Comparison of ENCODE assay signal across 7 mouse cellular contexts in the genomic region with DNA sequence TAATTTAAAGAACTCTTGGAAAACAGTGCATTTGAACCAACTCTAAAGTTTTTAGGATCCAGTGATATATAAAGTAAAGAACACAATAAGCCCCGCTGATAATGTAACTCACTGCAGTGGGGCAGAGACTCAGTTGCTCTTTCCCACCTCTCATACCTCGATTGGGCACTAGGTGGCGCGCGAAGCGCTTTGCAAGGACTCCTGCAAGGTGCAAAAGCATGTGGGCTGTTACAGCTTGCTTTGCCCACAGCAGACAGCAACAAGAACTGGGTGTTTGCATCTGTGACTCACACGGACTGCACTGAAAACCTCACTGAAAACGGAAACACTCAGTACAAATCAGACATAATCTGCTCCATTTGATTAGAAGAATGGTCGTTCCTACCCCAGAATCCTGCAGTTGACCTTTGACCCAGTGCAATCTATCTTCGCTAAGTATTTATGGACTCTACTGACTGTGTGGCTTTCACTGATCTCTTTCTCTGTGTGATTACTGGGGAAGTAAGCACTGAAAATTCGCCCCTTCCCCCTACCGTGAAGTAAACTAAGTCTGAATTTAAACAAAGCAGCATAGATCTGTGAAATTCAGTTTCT.
A peak's percentile ranks its signal among the peaks of the same experiment; 100 is the strongest.
DNase-seq lines count a peak whose midpoint lies in the region; ATAC-seq lines count a peak whose summit lies in the region.

No protein-coding gene starts in this region.

- no peak overlapping the region for H3K9ac ChIP-seq in intestine, embryonic 16.5 days (ENCODE audit: low read depth, low read length)
- H3K9ac ChIP-seq in midbrain, embryonic 13.5 days (replicated peaks): no peak overlapping the region

- 0 out of 2 replicates have a peak, but pooled peaks cover 3% of the 10 kb centered on the region for H3K4me1 ChIP-seq in intestine, embryonic 16.5 days (ENCODE audit: control insufficient read depth, insufficient read depth, low read length)
- H3K4me1 ChIP-seq in midbrain, embryonic 13.5 days (replicated peaks): peaks cover 4% of the 10 kb centered on the region

- intact Hi-C loops in left cerebral cortex, postnatal 14 days (cut with DNase I): loop anchor here (2.0 to 5.0 kb wide), 3 partner anchors 114 to 704 kb away; no protein-coding TSS in a partner anchor

- H3K9me3 ChIP-seq in intestine, embryonic 16.5 days (ENCODE audit: control insufficient read depth, low read length): no peaks in the 10 kb centered on the region
- H3K9me3 ChIP-seq in midbrain, embryonic 13.5 days: no peaks in the 10 kb centered on the region

- peak overlapping the region; percentile 27; the same call in 1 of the 2 replicates for H3K4me2 ChIP-seq in intestine, embryonic 16.5 days (ENCODE audit: low read depth, low read length)
- H3K4me2 ChIP-seq in midbrain, embryonic 13.5 days (replicated peaks): 0 out of 2 replicates have a peak overlapping the region, but pooled peaks have one; percentile 11

- peak; percentile 86 for DNase-seq in ZHBTc4 (ENCODE audit: low read depth, low spot score)
- peak; percentile 98 to 99 for DNase-seq in cerebellum, postnatal 10 days
- peak; percentile 96 for DNase-seq in frontal cortex, postnatal 25 days (ENCODE audit: low spot score in 2 of 2)
- DNase-seq in left cerebral cortex, postnatal 14 days (ENCODE audit: low spot score in 2 of 2): peak; percentile 94 to 98
- DNase-seq in spleen, postnatal 10 days (ENCODE audit: low spot score in 2 of 2): peak; percentile 58 to 84

- H3K27me3 ChIP-seq in intestine, embryonic 16.5 days (replicated peaks; ENCODE audit: control insufficient read depth, insufficient read depth, low read length): no peaks in the 10 kb centered on the region
- H3K27me3 ChIP-seq in midbrain, embryonic 13.5 days: no peaks in the 10 kb centered on the region

- peak; percentile 91 for ATAC-seq in intestine, embryonic 16.5 days
- peak; percentile 87 for ATAC-seq in midbrain, embryonic 13.5 days

- H3K36me3 ChIP-seq in intestine, embryonic 16.5 days (ENCODE audit: control insufficient read depth, insufficient read depth, low read length): no peaks in the 10 kb centered on the region
- H3K36me3 ChIP-seq in midbrain, embryonic 13.5 days: no peaks in the 10 kb centered on the region

- H3K27ac ChIP-seq in intestine, embryonic 16.5 days (ENCODE audit: low read length): no peak overlapping the region
- H3K27ac ChIP-seq in midbrain, embryonic 13.5 days: no peak overlapping the region

- no peak overlapping the region for H3K4me3 ChIP-seq in intestine, embryonic 16.5 days (ENCODE audit: low read length)
- no peak overlapping the region for H3K4me3 ChIP-seq in midbrain, embryonic 13.5 days (replicated peaks)

- 3% methylated on average over 12 of the region's 12 CpGs for WGBS in intestine, embryonic 16.5 days
- WGBS in midbrain, embryonic 13.5 days: 7% methylated on average over 12 of the region's 12 CpGs
